Mouse (Mus musculus) stomach, embryonic 15.5 days (tissue): ENCODE results near the gene Cd151. TPM values are rescaled to one million over a fixed set of nuclear protein-coding genes. Genes with fewer than 3 reads are reported as not detected.

Experiments
- ATAC-seq: fragments of 200-750 bp; cut with Nextera tagmentation; 2 replicates; pipeline ENCODE4 v1.8.0; 2017; ENCODE audit warnings: low read depth, moderate number of reproducible peaks, moderate TSS enrichment; ENCODE audit not compliant: insufficient read depth, low FRiP score
- H3K27ac ChIP-seq: fragments of 300-500 bp; sonication (generic); 2 replicates; pipeline ENCODE4 v1.5.1; 2015; ENCODE audit warnings: mild to moderate bottlenecking, inconsistent platforms
- H3K27me3 ChIP-seq: fragments of 300-500 bp; sonication (generic); replicated peaks from 2 replicates; pipeline ENCODE4 v1.6.1; 2015; ENCODE audit warnings: inconsistent platforms
- H3K36me3 ChIP-seq: fragments of 300-500 bp; sonication (generic); 2 replicates; pipeline ENCODE4 v1.6.1; 2015; ENCODE audit warnings: inconsistent platforms
- H3K4me1 ChIP-seq: fragments of 300-500 bp; sonication (generic); 2 replicates; pipeline ENCODE4 v1.6.1; 2015; ENCODE audit warnings: inconsistent platforms
- H3K4me2 ChIP-seq: fragments of 300-500 bp; sonication (generic); 2 replicates; pipeline ENCODE4 v1.6.1; 2015; ENCODE audit warnings: mild to moderate bottlenecking, inconsistent platforms
- H3K4me3 ChIP-seq: fragments of 300-500 bp; sonication (generic); replicated peaks from 2 replicates; pipeline ENCODE4 v1.5.1; 2015; ENCODE audit warnings: inconsistent platforms
- H3K9ac ChIP-seq: fragments of 300-500 bp; sonication (generic); 2 replicates; pipeline ENCODE4 v1.6.1; 2015; ENCODE audit warnings: inconsistent platforms
- H3K9me3 ChIP-seq: fragments of 300-500 bp; sonication (generic); 2 replicates; pipeline ENCODE4 v1.6.1; 2016; ENCODE audit warnings: inconsistent platforms
- WGBS: fragments of 180-500 bp; shearing (Covaris S2); methylation state at CpG from one replicate; pipeline ENCODE4 v1.1.7; 2015; 5-methylcytosine and 5-hydroxymethylcytosine counted together
- polyA plus RNA-seq: library from polyadenylated mRNA; unstranded; fragments of >200 nt; fragmentation: Nextera tagmentation; extraction: Ambion mirVana; gene quantifications from 2 replicates; pipeline ENCODE4 v1.2.1, GENCODE M21; 2015

The Cd151 gene
- polyA plus RNA-seq, 1 experiment from 2014 or later: 26.6 TPM

DNA sequence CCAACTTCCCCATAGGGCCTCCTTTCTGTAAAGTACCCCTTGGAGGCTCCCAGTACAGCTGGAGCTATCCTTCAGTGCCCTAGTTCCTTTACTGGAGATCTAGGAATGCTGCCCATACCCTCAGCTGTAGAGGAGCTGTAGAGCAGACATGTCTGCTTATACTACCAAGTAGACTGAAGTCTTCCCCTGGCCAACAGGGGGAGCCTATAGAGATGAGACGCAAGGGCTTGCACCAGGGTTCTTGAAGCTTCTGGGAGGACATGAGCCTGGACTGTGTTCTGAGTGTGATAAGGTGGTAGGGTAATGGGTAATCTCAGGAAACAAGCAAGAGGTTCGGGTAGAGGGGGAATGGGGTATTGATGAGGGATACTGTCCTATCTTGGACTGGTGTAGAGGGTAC, 24.0 kb downstream of the Cd151 start:
- peaks cover 16% of the 10 kb centered on the region; the same call in 1 of the 2 replicates for H3K36me3 ChIP-seq
- H3K4me2 ChIP-seq: no peak overlapping the region
- no peaks in the 10 kb centered on the region for H3K9me3 ChIP-seq
- no peak overlapping the region for H3K27ac ChIP-seq
- WGBS: 74% methylated on average over 2 of the region's 2 CpGs
- peak; percentile 37; the same call in 1 of the 2 replicates for ATAC-seq
- no peaks in the 10 kb centered on the region for H3K27me3 ChIP-seq
- no peak overlapping the region for H3K4me3 ChIP-seq
- H3K9ac ChIP-seq: no peak overlapping the region
- no peaks in the 10 kb centered on the region for H3K4me1 ChIP-seq

DNA sequence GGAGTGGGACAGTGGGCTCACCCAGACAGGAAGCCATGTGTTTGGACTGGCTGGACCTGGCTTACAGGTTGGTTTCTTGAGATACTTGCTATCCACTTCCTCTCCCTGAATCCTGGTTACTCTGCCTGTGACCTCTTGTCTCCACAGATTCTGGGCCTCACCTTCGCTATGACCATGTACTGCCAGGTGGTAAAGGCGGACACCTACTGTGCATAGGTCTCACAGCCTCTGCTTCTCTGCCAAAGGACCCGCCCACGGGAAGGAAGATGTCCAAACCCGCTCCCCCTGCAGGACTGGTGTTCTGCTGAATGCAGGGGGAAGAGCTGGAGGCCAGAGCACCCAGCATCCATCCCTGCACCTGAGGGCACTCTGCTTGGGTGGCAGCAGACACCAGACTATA, 25.5 kb downstream of the Cd151 start:
- Histone ChIP-seq H3K4me1 (no peaks in the 10 kb centered on the region), H3K9me3 (no peaks in the 10 kb centered on the region), H3K27ac (no peak overlapping the region), H3K4me2 (no peak overlapping the region), H3K27me3 (no peaks in the 10 kb centered on the region), H3K4me3 (no peak overlapping the region), H3K9ac (no peak overlapping the region), H3K36me3 (peaks cover 19% of the 10 kb centered on the region; the same call in 1 of the 2 replicates)
- no peak for ATAC-seq
- 88% methylated on average over 5 of the region's 5 CpGs for WGBS

DNA sequence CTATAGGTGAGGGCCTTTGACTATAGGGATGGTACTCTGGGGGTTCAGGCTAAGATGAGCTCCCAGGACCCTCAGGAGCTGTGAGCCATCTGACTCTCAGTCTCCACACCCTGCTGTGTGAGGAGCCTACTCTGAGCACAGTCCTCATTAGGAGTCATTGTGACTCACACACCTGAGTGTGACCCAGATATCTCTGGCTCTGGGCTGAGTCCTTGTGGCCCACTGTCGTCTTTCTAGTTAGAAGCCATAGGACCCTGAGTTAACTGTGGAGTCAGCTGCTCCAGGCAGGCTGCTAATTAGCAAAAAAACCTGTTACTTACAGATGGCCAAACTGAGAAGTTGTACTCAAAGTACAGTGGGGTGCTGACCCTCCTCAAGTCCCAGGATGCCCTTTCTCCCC, 26.5 kb downstream of the Cd151 start:
- Histone ChIP-seq H3K27ac (no peak overlapping the region), H3K4me2 (no peak overlapping the region), H3K36me3 (peaks cover 19% of the 10 kb centered on the region; the same call in 1 of the 2 replicates), H3K4me1 (no peaks in the 10 kb centered on the region), H3K9me3 (no peaks in the 10 kb centered on the region), H3K4me3 (no peak overlapping the region), H3K9ac (no peak overlapping the region), H3K27me3 (no peaks in the 10 kb centered on the region)
- ATAC-seq: no peak
- 78% methylated on average over 1 of the region's 1 CpGs for WGBS

DNA sequence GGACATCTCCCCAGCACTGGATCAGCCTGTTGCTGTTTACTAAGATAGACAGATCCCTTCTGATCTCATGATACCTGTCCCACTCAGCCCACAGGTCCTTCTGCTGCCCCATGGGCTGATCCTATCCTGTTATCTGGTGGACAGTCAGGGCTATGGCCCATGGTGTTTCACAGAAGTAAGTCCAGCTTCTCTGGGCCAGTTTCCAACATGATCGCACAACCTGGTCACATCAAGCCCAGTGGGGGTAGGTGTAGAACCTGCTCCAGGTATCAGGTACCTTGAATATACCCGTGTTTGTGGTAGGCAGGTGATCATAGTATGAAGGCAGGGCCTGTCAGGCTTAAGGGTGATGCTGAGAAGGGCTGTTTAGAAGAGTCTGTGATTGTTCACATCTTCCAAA, 28.2 kb downstream of the Cd151 start:
- ATAC-seq: no peak
- Histone ChIP-seq H3K9me3 (no peaks in the 10 kb centered on the region), H3K4me2 (no peak overlapping the region), H3K27me3 (no peaks in the 10 kb centered on the region), H3K9ac (no peak overlapping the region), H3K27ac (no peak overlapping the region), H3K4me1 (no peaks in the 10 kb centered on the region), H3K36me3 (peaks cover 19% of the 10 kb centered on the region; the same call in 1 of the 2 replicates), H3K4me3 (no peak overlapping the region)
- WGBS: 88% methylated on average over 2 of the region's 2 CpGs

DNA sequence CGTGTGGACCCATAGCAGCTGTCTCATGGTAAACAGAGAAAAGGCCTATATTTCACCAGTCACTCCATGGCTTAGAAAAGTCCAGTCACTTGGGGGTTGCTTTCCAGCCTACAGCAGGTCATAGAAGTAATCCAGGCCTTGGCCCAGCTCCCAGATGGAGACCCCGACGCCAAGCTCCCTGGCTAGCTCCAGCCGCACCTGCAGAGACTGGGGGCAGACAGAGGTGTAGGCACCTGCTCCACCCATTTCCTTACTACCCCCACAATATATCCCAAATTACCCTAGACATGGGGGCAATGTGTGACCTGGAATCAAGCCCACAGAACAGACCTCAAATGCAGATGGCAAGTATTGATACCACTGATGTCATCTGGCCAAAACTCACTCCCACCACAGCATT, 28.7 kb downstream of the Cd151 start:
- 74% methylated on average over 4 of the region's 4 CpGs for WGBS
- Histone ChIP-seq H3K9ac (no peak overlapping the region), H3K27me3 (no peaks in the 10 kb centered on the region), H3K4me3 (no peak overlapping the region), H3K27ac (no peak overlapping the region), H3K4me1 (no peaks in the 10 kb centered on the region), H3K4me2 (no peak overlapping the region), H3K9me3 (no peaks in the 10 kb centered on the region), H3K36me3 (peaks cover 19% of the 10 kb centered on the region; the same call in 1 of the 2 replicates)
- no peak for ATAC-seq

DNA sequence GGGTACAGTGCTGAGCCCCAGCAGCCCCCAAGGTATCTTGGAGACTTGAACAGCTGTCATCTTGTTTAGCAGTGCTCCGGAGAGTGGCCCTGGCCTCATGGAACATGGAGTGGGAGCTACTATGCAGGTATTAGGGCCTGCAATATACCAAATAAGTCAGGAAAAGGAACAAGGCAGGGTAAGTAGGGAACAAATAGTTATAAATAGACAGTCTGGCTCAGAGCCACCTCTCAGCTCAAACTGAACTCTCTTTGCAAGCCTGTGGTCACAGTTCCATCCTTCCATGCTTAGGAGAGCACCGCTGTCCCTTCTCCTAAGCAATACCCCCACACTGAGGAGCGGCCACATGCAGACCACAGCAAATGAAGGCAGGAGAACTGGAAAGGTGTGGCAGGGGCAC, 30.4 kb downstream of the Cd151 start:
- H3K36me3 ChIP-seq: peaks cover 16% of the 10 kb centered on the region; the same call in 1 of the 2 replicates

DNA sequence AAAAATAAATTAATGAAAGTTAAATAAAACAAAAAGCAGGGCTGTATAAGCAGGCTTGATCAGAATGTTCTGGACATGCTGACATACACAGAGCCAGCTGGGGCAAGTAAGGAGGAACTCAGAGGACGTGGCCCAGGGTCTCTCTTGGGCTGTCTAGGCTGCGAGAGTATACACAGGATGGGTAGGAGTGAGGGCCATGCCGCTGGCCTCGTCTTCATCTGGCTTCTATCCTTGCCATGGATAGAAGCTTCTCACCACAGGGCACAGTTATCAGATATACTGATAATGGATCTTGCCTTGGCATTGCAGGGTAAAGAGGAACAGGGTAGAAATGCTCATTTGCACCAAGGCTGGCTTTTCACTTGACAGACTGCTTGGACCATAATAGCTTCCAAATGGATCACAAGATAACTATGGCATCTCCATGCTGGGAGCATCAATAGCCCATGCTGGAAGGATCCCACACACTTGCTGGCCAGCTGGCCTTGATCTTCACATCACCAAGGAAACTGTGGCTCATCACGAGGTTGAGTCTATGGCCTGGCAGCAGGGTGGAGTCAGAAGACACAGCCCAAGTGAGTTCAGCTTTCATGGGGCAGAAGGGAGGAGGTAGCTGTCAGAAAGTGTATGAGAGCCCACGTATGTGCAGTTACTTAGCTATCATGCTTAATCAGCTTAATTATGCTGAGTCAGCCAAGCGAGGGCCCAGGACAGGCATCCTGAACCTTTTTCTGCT, 34.8 kb downstream of the Cd151 start:
- Histone ChIP-seq H3K4me1 (no peaks in the 10 kb centered on the region), H3K9ac (no peak overlapping the region), H3K27me3 (no peaks in the 10 kb centered on the region), H3K4me2 (no peak overlapping the region), H3K9me3 (no peaks in the 10 kb centered on the region), H3K27ac (no peak overlapping the region), H3K36me3 (no peaks in the 10 kb centered on the region), H3K4me3 (no peak overlapping the region)
- no peak for ATAC-seq
- WGBS: 85% methylated on average over 7 of the region's 7 CpGs

More for the DNA sequence above, 30.4 kb downstream of the Cd151 start:
- H3K4me2 ChIP-seq: no peak overlapping the region
- H3K9ac ChIP-seq: no peak overlapping the region
- no peaks in the 10 kb centered on the region for H3K4me1 ChIP-seq
- no peak overlapping the region for H3K27ac ChIP-seq
- H3K4me3 ChIP-seq: no peak overlapping the region
- ATAC-seq: no peak
- H3K27me3 ChIP-seq: no peaks in the 10 kb centered on the region
- no peaks in the 10 kb centered on the region for H3K9me3 ChIP-seq
- 87% methylated on average over 3 of the region's 3 CpGs for WGBS

DNA sequence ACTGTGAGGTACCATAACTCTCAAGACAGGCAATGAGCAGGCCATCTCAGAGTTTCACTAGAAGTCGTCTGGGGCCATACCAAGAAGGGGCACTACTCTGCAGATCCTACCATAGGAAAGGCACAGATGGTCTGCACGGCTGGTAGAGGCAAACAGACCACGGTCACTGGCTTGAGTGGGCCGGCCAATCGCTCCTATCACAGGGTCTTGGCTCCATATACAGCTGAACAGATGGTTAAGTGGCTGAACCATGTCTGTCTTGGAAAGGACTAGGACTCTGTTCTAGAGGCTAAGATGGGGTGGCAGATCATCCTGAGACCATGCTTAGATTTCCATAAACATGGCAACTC, 35.3 kb downstream of the Cd151 start:
- Histone ChIP-seq H3K4me3 (no peak overlapping the region), H3K4me2 (no peak overlapping the region), H3K9me3 (no peaks in the 10 kb centered on the region), H3K27me3 (no peaks in the 10 kb centered on the region), H3K27ac (no peak overlapping the region), H3K9ac (no peak overlapping the region), H3K36me3 (no peaks in the 10 kb centered on the region), H3K4me1 (no peaks in the 10 kb centered on the region)
- no peak for ATAC-seq
- 96% methylated on average over 5 of the region's 5 CpGs for WGBS

DNA sequence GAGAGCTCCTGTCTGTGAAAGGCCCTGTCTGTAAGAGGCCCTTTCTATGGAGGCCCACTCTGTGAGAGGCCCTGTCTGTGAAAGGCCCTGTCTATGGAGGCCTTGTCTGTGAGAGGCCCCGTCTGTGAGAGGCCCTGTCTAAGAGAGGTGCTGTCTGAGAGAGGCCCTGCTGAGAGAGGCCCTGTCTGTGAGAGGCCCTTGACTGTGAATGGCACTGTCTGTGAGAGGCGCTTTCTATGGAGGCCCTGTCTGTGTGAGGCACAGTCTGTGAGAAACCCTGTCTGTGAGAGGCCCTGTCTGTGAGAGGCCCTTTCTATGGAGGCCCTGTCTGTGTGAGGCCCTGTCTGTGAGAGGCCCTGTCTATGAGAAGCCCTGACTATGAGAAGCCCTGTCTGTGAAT, 39.1 kb downstream of the Cd151 start:
- Histone ChIP-seq H3K4me2 (no peak overlapping the region), H3K4me1 (no peaks in the 10 kb centered on the region), H3K9me3 (no peaks in the 10 kb centered on the region), H3K9ac (no peak overlapping the region), H3K27ac (no peak overlapping the region), H3K27me3 (no peaks in the 10 kb centered on the region), H3K36me3 (no peaks in the 10 kb centered on the region), H3K4me3 (no peak overlapping the region)
- ATAC-seq: peak; percentile 42; the same call in 1 of the 2 replicates
- WGBS: 88% methylated on average over 2 of the region's 2 CpGs

DNA sequence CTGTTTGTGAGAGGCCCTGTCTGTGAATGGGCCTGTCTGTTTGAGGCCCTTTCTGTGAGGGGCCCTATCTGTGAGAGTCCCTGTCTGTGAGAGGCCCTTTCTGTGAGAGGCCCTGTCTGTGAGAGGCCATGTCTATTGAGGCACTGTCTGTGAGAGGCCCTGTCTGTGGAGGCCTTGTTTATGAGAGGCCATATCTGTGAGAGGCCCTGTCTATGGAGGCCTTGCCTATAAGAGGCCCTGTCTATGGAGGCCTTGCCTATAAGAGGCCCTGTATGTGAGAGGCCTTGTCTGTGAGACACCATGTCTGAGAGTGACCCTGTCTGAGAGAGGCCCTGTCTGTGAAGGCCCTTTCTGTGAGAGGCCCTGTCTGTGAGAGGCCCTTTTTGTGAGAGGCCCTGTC, 41.0 kb downstream of the Cd151 start:
- H3K36me3 ChIP-seq: 0 out of 2 replicates have a peak, but pooled peaks cover under 1% of the 10 kb centered on the region
- H3K27me3 ChIP-seq: no peaks in the 10 kb centered on the region
- ATAC-seq: peak; percentile 87
- H3K9me3 ChIP-seq: no peaks in the 10 kb centered on the region
- no peak overlapping the region for H3K4me2 ChIP-seq
- no peaks in the 10 kb centered on the region for H3K4me1 ChIP-seq
- H3K27ac ChIP-seq: no peak overlapping the region
- H3K9ac ChIP-seq: no peak overlapping the region
- no peak overlapping the region for H3K4me3 ChIP-seq

DNA sequence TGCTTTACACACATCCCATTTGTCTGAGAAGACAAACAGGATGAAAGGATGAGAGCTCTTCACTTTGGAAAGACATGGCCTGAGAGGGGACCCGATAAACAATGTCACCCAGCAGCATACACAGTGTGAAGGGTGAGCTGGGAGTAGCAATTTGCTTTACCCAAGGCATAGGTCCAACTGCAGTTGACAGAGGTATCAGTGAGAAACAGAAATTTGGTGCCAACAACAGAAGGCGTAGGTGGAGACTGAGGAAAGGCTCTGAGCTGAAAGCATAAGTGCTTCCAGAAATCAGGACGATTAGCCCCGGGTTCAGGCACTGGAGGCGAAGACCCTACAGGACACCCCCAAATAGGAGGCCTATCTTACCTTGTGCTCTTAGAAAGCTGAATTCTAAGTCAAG, 43.0 kb downstream of the Cd151 start:
- no peaks in the 10 kb centered on the region for H3K27me3 ChIP-seq
- H3K27ac ChIP-seq: no peak overlapping the region
- H3K4me2 ChIP-seq: no peak overlapping the region
- no peaks in the 10 kb centered on the region for H3K4me1 ChIP-seq
- 92% methylated on average over 5 of the region's 5 CpGs for WGBS
- H3K4me3 ChIP-seq: no peak overlapping the region
- ATAC-seq: no peak
- H3K9me3 ChIP-seq: no peaks in the 10 kb centered on the region
- H3K9ac ChIP-seq: no peak overlapping the region
- peaks cover 12% of the 10 kb centered on the region; the same call in 1 of the 2 replicates for H3K36me3 ChIP-seq

DNA sequence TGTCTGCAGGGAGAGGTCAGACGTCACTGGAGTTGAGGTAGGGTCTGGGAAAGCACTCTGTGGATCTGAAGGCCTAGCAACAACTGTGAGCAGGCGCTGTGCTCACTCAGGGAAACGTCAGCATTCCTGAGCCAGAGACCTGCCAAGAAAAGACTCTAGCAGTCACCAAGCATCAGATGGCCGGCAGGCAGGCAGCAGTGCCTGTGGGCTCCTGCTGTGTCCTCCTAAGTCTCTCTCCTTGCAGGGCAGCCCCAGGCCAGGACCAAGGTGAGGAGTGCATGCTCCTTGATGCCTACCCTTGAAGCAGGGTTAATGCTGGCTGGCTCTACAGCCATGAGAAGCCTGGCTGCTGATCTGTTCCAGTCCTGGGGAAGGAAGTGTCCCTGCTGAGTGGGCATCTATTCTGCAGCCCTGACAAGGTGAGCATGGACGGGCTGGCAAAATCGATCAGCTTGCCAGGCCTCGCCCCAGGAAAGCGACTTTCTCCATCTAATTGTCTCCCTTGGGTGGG, 43.5 kb downstream of the Cd151 start:
- Histone ChIP-seq H3K4me3 (no peak overlapping the region), H3K9ac (no peak overlapping the region), H3K4me1 (no peaks in the 10 kb centered on the region), H3K27ac (no peak overlapping the region), H3K27me3 (no peaks in the 10 kb centered on the region), H3K36me3 (peaks cover 15% of the 10 kb centered on the region; the same call in 1 of the 2 replicates), H3K9me3 (no peaks in the 10 kb centered on the region), H3K4me2 (no peak overlapping the region)
- WGBS: 78% methylated on average over 8 of the region's 8 CpGs
- ATAC-seq: no peak
